Mouse (Mus musculus) WW6 (cell line): ENCODE measurements around the gene Ercc1.
A peak's percentile ranks its signal among the peaks of the same experiment; 100 is the strongest.

Experiments
- DNase-seq: peaks from one replicate; pipeline ENCODE4 v3.0.0-alpha.2; 2013; ENCODE audit warnings: low read depth, low spot score

Gene Ercc1

DNA sequence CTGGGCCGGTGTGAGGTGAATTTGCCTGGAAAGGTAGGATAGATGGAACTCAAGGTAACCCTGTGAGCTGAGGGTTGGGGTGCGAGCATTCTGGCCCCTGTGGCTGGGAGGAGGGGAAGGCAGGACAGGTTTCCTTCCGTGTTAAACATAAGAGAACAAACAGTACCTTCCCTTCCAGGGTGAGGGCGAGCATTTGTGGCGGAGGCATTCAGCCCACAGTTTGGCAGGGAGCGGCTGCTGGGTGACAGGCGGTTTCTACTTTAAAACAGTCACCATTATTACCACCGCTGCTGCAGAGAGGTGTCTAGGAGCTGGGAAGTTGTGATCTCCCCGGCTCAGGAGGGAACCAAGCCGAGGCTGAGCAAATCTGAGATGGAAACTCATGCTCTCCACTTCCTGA lies 7.5 kb upstream of the Ercc1 start:
- no peak for DNase-seq

DNA sequence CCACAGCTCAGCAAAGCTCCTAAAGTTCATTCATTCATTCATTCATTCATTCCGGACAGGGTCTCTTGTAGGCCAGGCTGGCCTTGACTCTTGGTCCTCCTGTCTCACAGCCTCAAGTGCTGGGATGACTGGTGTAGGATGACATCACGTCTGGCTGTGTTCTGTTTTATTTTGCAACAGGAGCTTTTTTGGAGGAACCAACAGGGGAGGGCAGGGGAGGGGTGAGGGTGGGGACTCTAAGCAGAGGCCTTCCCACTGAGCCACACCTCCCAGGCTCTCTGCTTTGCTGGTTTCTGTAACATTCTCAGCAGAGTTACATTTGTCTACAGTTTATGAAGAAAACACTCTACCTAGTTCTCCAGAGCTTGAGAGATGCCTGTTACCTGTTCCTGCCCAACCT lies 6.5 kb upstream of the Ercc1 start:
- no peak for DNase-seq

DNA sequence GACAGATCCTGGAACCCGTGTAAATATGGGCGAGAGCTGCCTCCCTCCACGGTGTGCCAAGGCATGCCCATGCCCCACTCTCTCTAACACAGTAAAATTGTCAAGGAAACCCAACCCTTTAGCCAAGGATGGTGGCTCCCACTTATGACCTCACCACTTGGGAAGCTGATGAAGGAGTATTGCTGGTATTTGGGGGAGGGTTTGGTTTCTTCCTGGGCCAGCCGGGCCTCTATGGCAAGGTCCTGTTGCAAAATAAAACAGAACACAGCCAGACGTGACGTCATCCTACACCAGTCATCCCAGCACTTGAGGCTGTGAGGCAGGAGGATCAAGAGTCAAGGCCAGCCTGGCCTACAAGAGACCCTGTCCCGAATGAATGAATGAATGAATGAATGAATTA lies 6.0 kb upstream of the Ercc1 start:
- no peak for DNase-seq

DNA sequence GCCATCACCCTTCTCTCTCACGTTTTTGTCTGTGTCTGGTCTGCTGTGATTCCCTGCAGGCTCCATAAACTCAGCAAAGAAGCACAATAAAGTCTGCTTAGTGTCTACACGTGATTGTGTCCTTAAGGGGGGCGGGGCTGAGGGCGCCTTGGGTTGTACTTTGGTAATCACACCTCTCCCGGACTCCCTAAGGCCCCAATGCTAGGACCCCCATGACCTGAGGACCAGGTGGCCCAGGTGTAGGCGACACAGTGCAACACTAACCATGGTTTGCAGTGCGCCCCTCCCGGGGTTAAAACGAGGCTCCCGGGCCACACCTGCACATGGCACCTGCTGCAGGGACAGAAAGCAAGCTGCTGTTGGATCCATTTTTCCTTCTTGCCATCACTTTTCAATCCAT lies 3.3 kb upstream of the Ercc1 start:
- no peak for DNase-seq

DNA sequence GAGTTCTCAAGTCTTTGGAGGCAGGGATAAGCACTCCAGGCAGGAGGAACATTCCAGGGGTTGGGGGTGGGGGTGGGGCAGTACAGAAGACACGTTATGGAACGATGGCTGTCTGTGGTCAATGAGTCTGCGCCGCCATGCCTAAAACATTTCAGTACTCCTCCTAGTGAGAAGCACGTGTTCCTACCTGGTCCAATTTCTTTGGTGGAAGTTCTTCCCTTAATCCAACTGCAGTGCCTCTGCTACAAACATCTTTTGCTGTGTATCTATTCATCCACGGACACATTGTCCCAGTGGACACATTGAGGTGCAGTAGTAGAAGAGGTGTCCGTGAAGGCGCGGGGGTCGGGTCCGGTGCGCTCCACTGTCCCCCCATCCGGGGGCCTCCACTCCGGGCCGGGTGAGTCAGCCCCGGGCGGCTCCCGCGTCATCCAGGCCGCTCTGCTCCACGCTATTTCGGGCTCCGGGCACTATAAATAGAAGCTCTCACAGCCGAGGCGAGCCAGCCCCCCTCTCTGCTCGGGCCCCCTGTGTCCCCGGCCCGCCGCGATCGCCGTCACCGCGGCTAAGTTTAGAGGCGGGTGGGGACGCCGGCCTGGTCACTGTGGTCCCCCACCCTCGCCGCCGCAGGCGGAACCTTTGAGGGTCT lies 2.7 kb upstream of the Ercc1 start:
- DNase-seq: no peak

DNA sequence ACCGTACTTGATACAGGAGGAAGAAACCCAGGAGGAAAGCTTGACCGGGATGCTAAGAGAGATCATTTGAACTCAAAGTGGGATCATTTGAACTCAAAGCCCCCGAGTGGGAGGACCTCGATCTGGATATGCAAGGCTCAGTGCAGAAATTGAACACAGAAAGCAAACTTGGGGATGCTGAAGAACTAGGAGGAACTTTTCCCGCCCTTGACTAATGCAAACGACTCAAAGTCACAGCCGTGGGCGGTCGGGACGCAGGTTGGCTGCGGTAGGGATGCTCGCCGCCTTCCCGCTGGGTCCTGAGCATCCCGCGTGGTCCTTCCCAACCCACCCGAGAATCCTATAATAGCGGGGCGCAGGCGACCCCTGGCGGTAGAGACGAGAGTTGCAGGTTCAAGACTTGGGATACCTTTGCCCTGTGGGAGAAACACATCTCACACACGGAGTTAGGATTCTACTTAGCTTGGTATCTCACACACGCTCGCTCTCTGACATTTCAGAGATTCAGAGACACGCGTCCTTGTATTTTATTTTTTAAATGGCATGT lies 2.0 kb upstream of the Ercc1 start:
- DNase-seq: no peak

- no peak for DNase-seq
These were observed 1.3 kb upstream of the Ercc1 start for GRCm38 (mm10) chr7:19343210-19343808.

- peak; percentile 98 for DNase-seq
These were observed 427 bp downstream of the Ercc1 start for GRCm38 (mm10) chr7:19344938-19345471.

DNA sequence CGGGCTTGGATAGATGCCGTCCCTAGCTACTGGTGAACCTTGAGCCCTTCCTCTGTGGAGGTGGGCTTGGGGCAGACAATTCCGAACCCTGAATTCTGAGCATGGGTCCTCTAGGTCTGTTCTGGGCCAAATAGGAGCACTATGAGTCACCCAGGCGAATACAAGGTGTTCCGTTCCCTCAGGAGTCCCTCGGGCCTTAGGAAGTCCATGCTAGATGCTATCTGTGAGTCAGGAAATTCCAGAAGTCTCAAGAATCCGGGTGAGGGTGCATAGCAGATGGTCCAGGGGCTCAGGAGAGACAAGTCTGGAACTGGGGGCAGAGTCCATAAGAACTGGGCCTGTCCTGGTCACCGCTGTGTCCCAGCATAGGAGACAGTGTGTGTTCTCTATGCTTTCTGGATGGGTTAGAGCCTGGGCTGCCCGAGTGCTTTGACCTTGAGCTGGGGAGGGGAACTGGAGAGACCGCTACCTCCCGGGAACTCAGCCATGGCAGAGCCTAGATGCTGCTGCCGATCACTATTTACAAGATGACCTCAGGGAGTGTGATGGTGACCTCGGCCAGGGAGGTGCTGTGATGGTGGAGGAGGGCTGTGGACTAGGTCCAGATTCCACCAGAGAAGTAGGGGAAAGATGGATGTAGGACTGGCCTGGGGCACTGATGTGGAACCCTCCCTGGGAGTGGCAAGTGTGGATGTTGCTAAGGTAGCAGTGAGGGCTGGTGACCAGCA lies 4.8 kb downstream of the Ercc1 start:
- no peak for DNase-seq

DNA sequence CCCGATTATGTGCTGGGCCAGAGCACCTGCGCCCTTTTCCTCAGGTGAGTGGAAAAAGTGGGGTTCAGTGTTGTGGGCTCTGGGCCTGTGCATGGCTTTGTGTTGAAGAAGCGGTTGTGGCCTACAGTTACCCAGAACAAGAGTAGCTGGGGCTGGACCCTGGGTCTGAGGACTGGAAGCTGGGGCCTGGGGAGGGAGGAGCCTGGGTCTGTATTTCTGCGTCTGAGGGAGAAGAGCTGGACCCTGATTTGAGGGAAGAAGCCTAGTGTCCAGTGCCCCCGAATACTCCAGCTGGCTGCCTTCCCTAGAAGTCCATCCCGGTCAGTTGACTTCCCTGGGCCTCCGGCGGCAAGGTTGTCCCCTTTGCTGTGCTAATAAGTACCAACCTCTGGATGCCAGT lies 5.6 kb downstream of the Ercc1 start:
- DNase-seq: no peak

DNA sequence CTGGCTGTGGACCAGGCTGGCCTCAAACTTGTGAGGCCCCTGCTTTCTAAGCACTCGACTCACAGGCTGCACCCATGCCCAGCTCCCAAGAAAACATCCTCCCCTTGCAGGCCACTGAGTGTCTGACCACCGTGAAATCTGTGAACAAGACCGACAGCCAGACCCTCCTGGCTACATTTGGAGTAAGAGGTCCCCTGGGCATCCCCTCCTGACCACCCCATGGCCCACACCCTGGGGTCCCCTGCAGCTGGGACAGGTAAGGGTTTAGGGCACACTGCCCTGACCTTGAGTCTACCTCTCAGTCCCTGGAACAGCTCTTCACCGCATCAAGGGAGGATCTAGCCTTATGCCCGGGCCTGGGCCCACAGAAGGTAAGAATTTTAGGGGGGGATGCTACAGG lies 10.4 kb downstream of the Ercc1 start:
- DNase-seq: no peak

DNA sequence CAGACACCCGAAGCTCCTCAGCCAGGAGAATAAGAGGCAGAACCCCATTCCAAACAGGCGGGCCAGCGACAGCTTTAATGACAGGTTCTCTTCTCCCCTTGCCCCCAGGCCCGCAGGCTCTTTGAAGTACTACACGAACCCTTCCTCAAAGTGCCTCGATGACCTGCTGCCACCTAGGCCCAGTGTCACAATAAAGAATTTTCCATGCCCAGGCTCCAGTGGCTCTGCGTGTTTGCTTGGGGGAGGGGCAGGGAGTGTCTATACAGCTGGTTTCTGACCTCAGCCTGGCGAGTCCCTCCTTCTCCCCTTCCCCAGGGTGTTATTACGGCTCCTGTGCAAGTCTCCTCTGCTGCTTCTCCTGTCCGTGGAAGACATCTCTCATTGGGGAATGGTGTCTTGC lies 11.7 kb downstream of the Ercc1 start:
- no peak for DNase-seq

- DNase-seq: no peak
These were observed 13.1 kb downstream of the Ercc1 start for GRCm38 (mm10) chr7:19357381-19358375.

GRCm38 (mm10) chr7:19358634-19359033 lies 14.1 kb downstream of the Ercc1 start:
- DNase-seq: no peak

- peak; percentile 70 for DNase-seq
These were observed 14.8 kb downstream of the Ercc1 start, which contains the start of the genes Cd3eap and Ppp1r13l for GRCm38 (mm10) chr7:19359299-19359891. Cd3eap (minus strand) TSS chr7:19359483. Ppp1r13l (plus strand) TSS chr7:19359749.

DNA sequence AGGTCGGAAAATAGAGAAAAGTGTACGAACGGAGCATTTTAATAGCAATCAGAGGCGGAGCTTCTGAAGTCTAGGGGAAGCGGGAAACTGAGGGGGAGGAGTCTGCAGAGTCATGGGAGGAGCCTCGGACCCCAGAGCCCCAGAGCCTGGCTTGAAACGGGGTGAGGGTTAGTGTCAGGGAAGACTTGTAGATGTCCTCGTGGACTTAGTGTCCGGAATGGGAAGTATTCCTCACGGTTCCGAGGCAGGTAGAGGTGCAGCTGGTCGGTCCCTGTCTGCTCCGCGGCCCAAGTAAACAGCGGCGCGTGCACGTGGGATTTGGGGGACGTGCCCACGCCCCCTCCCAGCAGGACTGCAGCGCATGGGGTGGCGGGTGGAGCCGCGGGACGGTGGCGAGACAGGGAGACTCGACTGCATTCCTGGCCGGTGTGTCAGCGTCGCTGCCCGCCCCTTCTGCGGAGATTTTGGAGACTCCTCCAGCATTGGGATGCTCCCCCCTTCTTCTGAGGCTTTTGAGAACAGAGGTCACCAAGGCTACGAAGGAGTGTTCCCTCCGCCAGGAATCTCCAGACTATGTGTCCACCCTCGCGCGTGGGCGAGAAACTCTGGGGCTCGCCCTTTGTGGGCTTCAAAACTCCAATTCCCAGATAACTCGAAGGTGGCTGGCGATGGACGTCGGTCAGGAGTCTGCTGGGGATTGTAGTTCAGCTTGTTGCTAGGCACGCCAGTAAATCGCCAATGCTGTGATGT lies 15.5 kb downstream of the Ercc1 start:
- DNase-seq: peak; percentile 76

DNA sequence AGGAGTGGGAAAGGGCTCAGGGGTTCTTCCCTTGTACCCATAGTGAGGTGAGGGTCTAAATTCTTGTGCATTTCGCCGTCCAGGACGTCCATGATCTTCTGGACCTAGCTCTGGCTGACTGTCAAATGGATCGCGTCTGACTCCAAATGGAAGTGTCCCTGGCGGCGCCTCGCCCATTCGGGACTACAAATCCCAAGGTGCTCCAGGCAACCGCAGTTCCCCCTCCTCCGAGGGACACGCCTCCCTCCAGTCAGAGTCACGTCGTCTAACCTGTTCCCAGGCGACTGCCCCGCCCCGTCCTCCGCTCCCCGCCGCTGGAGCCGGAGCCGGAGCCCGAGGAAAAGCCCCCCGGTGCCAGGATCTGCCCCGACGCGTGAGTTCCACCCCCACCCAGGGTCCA lies 16.4 kb downstream of the Ercc1 start:
- DNase-seq: peak; percentile 75

- no peak for DNase-seq
These were observed 17.1 kb downstream of the Ercc1 start for GRCm38 (mm10) chr7:19361720-19362119.

GRCm38 (mm10) chr7:19362276-19362675 lies 17.7 kb downstream of the Ercc1 start:
- DNase-seq: no peak

DNA sequence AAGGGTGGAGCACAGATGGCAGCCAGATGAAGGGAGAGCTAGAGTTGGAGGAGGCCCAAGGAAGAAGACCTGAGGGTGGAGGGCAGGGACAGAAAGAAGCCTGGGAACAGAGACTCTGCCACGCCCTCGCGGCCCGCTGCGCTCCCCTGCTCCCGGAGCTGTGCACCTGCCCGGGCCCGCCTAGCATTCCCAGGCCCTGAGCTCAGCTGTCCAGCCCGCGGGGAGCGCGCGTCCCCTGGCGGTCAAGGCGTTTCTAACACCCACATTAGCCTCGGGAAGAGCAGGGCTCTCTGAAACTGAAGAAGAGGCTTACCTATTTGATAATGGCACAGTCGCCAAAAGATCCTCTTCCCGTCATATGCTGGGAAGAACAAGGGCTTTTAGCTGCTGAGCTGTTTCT lies 19.3 kb downstream of the Ercc1 start:
- DNase-seq: peak; percentile 73
